Mouse (Mus musculus): ENCODE measurements around the gene Slc25a45.

The Slc25a45 gene

GRCm38 (mm10) chr19:5851481-5851971, 26.1 kb upstream of the Slc25a45 start:
- in situ Hi-C loops (cut with MseI, MboI) = no loop called here

GRCm38 (mm10) chr19:5852035-5852722, 25.4 kb upstream of the Slc25a45 start:
- in situ Hi-C loops (cut with MseI, MboI) = no loop called here

DNA sequence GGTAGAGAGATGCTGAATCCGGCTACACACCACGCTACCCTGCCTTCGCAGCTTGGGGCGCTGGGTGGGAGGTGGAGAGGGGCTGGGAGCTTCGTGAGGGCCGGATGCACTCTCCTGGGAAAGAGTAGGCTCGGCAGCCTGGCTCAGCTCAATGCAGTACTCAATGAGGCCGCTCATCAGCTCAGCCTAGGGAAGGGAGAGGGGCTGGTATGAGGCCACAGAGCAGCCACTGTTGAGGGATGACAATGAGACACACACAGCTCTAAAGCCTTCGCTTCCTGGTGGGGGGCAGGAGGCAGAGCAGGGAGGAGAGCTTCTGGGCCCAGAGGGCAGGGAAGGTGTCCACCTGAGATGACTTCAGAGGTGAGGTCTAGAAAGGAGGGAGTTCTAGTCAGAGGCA, 21.0 kb upstream of the Slc25a45 start:
- in situ Hi-C loops (cut with MseI, MboI) = no loop called here

- in situ Hi-C loops (cut with MseI, MboI) = no loop called here
These were observed 15.1 kb upstream of the Slc25a45 start for GRCm38 (mm10) chr19:5862335-5863085.

- in situ Hi-C loops (cut with MseI, MboI) = no loop called here
These were observed 13.8 kb upstream of the Slc25a45 start for GRCm38 (mm10) chr19:5863776-5864175.

GRCm38 (mm10) chr19:5864710-5865398, 12.8 kb upstream of the Slc25a45 start:
- in situ Hi-C loops (cut with MseI, MboI) = no loop called here

DNA sequence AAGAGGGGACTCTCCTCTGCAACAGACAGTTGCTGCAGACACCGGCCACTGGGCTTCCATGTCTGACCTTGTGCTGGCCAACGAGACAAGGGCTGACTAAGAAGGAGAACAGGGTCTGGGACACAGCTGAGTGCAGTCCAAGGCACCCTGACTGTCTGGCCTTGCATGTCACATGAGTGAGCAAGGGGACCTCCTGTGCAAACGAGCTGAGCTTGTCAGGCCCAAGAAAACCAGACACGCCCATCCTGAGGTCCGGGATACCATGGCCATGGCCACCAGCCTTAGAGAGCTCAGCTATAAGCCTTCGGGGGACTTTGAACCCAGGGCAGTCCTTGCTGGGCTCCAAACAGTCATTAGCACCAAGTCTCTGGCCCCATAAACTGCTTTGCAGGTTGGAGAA, 9.5 kb upstream of the Slc25a45 start:
- in situ Hi-C loops (cut with MseI, MboI) = no loop called here

- in situ Hi-C loops (cut with MseI, MboI) = no loop called here
These were observed 6.3 kb upstream of the Slc25a45 start for GRCm38 (mm10) chr19:5871273-5871672.

- in situ Hi-C loops (cut with MseI, MboI) = no loop called here
These were observed 5.9 kb upstream of the Slc25a45 start for GRCm38 (mm10) chr19:5871683-5872082.

- in situ Hi-C loops (cut with MseI, MboI) = no loop called here
These were observed 5.1 kb upstream of the Slc25a45 start for GRCm38 (mm10) chr19:5872528-5872927.

DNA sequence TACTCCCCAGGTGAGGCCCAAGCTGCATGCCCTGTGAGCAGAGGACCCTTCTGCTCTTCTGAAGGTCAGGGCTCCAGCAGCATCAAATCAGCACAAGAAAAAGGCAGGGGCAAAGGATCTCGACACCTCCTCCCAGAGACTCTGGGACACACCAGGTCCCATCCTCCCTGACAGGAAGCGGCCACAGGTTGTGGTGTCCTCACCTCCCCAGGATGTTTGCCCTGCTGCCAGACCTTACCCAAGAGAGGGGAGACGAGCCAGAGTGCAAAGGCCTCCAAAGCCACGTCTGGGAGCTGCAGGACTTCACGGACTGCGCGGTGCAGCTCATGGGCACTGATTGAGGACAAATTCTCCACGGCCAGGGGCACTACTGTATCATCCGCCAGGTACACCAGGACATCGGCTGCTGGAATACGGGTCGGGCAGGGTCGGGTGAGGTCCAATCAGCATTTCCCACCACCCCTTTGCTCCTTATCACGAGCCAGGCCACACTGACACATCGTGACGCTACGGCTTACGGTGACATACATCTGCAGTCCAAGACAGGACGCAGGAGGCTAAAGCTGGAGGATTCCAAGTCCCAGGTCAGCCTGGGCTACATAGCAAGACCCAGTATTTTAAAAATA, 4.6 kb upstream of the Slc25a45 start:
- in situ Hi-C loops (cut with MseI, MboI) = no loop called here

GRCm38 (mm10) chr19:5874391-5874968, 3.1 kb upstream of the Slc25a45 start:
- in situ Hi-C loops (cut with MseI, MboI) = no loop called here

- in situ Hi-C loops (cut with MseI, MboI) = loop anchor here in 1 of 2 experiments (5.0 kb wide), 1 partner anchor 83 kb away; no protein-coding TSS in a partner anchor
These were observed 2.6 kb upstream of the Slc25a45 start, which contains the start of gene Frmd8 for GRCm38 (mm10) chr19:5874969-5875480. Gene Frmd8, minus strand, starts transcription at chr19:5875274.

GRCm38 (mm10) chr19:5878362-5878722, 734 bp downstream of the Slc25a45 start:
- in situ Hi-C loops (cut with MseI, MboI) = loop anchor here in 1 of 2 experiments (5.0 kb wide), 1 partner anchor 86 kb away; no protein-coding TSS in a partner anchor

DNA sequence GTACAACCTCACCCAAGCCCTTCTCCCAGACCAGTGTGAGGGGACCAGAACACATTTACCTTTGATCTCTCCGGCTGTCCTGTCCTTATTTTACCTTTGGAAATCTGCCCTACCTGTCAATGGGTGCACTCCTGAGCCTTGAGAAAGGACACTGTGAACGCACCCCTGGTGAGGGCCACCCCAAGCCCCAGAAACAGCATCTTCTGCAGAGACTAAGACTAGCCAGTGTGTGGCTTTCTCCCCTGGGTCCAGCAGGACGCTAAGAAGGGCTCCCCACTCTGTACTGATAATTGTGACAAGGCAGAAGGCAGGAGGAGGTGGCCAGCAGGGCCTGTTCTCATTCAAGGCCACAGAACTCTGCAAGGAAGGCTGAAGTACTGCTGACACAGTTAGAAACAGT, 1.3 kb downstream of the Slc25a45 start:
- in situ Hi-C loops (cut with MseI, MboI) = loop anchor here in 1 of 2 experiments (5.0 kb wide), 1 partner anchor 87 kb away; no protein-coding TSS in a partner anchor

- in situ Hi-C loops (cut with MseI, MboI) = loop anchor here (5.0 kb wide), 2 partner anchors 87 to 92 kb away; no protein-coding TSS in a partner anchor
These were observed 2.1 kb downstream of the Slc25a45 start for GRCm38 (mm10) chr19:5879735-5880134.

- in situ Hi-C loops (cut with MseI, MboI) = loop anchor here in 1 of 2 experiments (5.0 kb wide), 1 partner anchor 94 kb away; no protein-coding TSS in a partner anchor
These were observed 3.5 kb downstream of the Slc25a45 start for GRCm38 (mm10) chr19:5881155-5881554.

DNA sequence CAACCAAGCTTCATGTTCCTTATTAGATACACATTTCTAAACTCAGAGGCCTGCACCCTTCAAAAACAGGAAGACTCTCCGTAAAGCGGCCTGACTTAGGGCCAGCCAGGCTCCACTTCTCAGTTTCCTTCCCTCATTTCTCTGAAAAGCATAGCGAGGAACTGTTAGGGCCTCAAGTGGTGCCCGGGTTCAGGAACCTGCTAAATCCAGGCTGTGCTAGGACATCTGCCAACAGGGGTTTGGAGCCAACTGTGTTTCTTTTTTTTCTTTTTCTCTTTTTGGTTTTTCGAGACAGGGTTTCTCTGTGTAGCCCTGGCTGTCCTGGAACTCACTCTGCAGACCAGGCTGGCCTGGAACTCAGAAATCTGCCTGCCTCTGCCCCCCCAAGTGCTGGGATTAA, 4.5 kb downstream of the Slc25a45 start:
- in situ Hi-C loops (cut with MseI, MboI) = loop anchor here in 1 of 2 experiments (5.0 kb wide), 1 partner anchor 95 kb away; no protein-coding TSS in a partner anchor

GRCm38 (mm10) chr19:5883935-5884334, 6.3 kb downstream of the Slc25a45 start:
- in situ Hi-C loops (cut with MseI, MboI) = loop anchor here in 1 of 2 experiments (5.0 kb wide), 1 partner anchor 97 kb away; no protein-coding TSS in a partner anchor

GRCm38 (mm10) chr19:5885838-5886237, 8.2 kb downstream of the Slc25a45 start:
- in situ Hi-C loops (cut with MseI, MboI) = no loop called here
